Mouse (Mus musculus) adrenal gland, postnatal 14 days (tissue): ENCODE results near the gene Klk1b9. TPM values are rescaled to one million over a fixed set of nuclear protein-coding genes. Genes with fewer than 3 reads are reported as not detected.

ENCODE experiments used
- total RNA-seq: library from RNA; stranded (reverse); gene quantifications from 2 replicates; pipeline ENCODE4 v1.2.3, GENCODE M21; 2021

The Klk1b9 gene
- total RNA-seq, 1 experiment from 2014 or later: not detected

Other genes with a start within 250 kb of the Klk1b9 start
- gene Klk12, start 207.2 kb upstream of the Klk1b9 start, total RNA-seq: not detected in 2 replicates
- gene Klk11, start 201.5 kb upstream of the Klk1b9 start, total RNA-seq: not detected in 2 replicates
- 0.26 TPM in 1 of 2 replicates, not detected in the other for gene Klk10, start 195.0 kb upstream of the Klk1b9 start, total RNA-seq
- gene Klk9, start 184.2 kb upstream of the Klk1b9 start, total RNA-seq: not detected in 2 replicates
- gene Klk8, start 178.5 kb upstream of the Klk1b9 start, total RNA-seq: 5.0 and 7.3 TPM in 2 replicates
- not detected in 2 replicates for gene Klk7, start 164.8 kb upstream of the Klk1b9 start, total RNA-seq
- gene Klk6, start 151.6 kb upstream of the Klk1b9 start, total RNA-seq: not detected in 2 replicates
- gene Klk5, start 134.1 kb upstream of the Klk1b9 start, total RNA-seq: not detected in 2 replicates
- not detected in 2 replicates for gene Klk4, start 94.9 kb upstream of the Klk1b9 start, total RNA-seq
- not detected in 2 replicates for gene Klk15, start 42.3 kb upstream of the Klk1b9 start, total RNA-seq
- not detected in 2 replicates for gene Klk1b8, start 25.4 kb upstream of the Klk1b9 start, total RNA-seq
- not detected in 2 replicates for gene Klk1b1, start 9.3 kb upstream of the Klk1b9 start, total RNA-seq
- not detected in 2 replicates for gene Klk1b11, start 19.8 kb downstream of the Klk1b9 start, total RNA-seq
- gene Klk1b26, start 36.1 kb downstream of the Klk1b9 start, total RNA-seq: not detected in 2 replicates
- not detected in 2 replicates for gene Klk1b27, start 76.2 kb downstream of the Klk1b9 start, total RNA-seq
- not detected in 2 replicates for gene Klk1b21, start 126.3 kb downstream of the Klk1b9 start, total RNA-seq
- gene Klk1b22, start 136.6 kb downstream of the Klk1b9 start, total RNA-seq: not detected in 2 replicates
- not detected in 2 replicates for gene Klk1b16, start 160.7 kb downstream of the Klk1b9 start, total RNA-seq
- not detected in 2 replicates for gene Klk1b24, start 212.2 kb downstream of the Klk1b9 start, total RNA-seq
- not detected in 2 replicates for gene Klk1b3, start 222.1 kb downstream of the Klk1b9 start, total RNA-seq
- not detected in 2 replicates for gene Klk1b4, start 231.4 kb downstream of the Klk1b9 start, total RNA-seq
- gene Klk1b5, start 239.9 kb downstream of the Klk1b9 start, total RNA-seq: not detected in 2 replicates
- 0.37 and 1.6 TPM in 2 replicates for gene Klk1, start 249.3 kb downstream of the Klk1b9 start, total RNA-seq